ENCODE assay signal across 16 mouse cellular contexts in genomic region chr10:38973016-38973415, GRCm38 (mm10). TPM values are rescaled to one million over a fixed set of nuclear protein-coding genes. Genes with fewer than 3 reads are reported as not detected.
A peak's percentile ranks its signal among the peaks of the same experiment; 100 is the strongest.
DNase-seq lines count a peak whose midpoint lies in the region; ATAC-seq and TF ChIP-seq lines count a peak whose summit lies in the region.
"Had no signal": no experiment of that assay in that cellular context is flagged by ENCODE, and none has a peak within 500 bp of the region (broad histone marks: within the 10 kb centered on the region; RNA-seq: fewer than 3 reads in every experiment).

No protein-coding gene starts in this region.

- no peak for TF ChIP-seq POLR2A in cerebellum, adult 2 months (IDR thresholded peaks at IDR 0.05; ENCODE audit: borderline replicate concordance, insufficient read depth, low read length)

- H3K27ac ChIP-seq in hindbrain, embryonic 11.5 days (ENCODE audit: low read depth, low read length) = no peak overlapping the region
- H3K27ac ChIP-seq in hindbrain, postnatal 0 days = no peak overlapping the region
- H3K27ac ChIP-seq in cerebellum, adult 2 months (ENCODE audit: insufficient read depth, low read length) = no peak overlapping the region
- H3K27ac ChIP-seq: neural tube, embryonic 12.5 days had no signal

- 47% methylated on average over 4 of the region's 4 CpGs for WGBS in hindbrain, embryonic 11.5 days
- WGBS in hindbrain, postnatal 0 days = 51% methylated on average over 4 of the region's 4 CpGs
- 51% methylated on average over 4 of the region's 4 CpGs for WGBS in cerebellum, adult 2 months

- no peaks in the 10 kb centered on the region for H3K27me3 ChIP-seq in hindbrain, embryonic 11.5 days (ENCODE audit: control insufficient read depth, insufficient read depth, low read length)
- H3K27me3 ChIP-seq in hindbrain, postnatal 0 days (ENCODE audit: insufficient read depth, low read length) = no peaks in the 10 kb centered on the region
- no peaks in the 10 kb centered on the region for H3K27me3 ChIP-seq in cerebellum, adult 2 months (ENCODE audit: control insufficient read depth, insufficient read depth, low read length)
- H3K27me3 ChIP-seq: neural tube, embryonic 12.5 days had no signal

- no peak for ATAC-seq in hindbrain, embryonic 11.5 days (ENCODE audit: low FRiP score)
- ATAC-seq in hindbrain, postnatal 0 days = no peak
- ATAC-seq in megakaryocyte progenitor cell, adult 5-6 weeks (replicated peaks; ENCODE audit: poor library complexity) = no peak
- ATAC-seq: inflammation-experienced regulatory T-cells, adult 6 months; midbrain, embryonic 16.5 days had no signal

- no peak overlapping the region for H3K4me3 ChIP-seq in hindbrain, embryonic 11.5 days (ENCODE audit: low read depth, low read length)
- no peak overlapping the region for H3K4me3 ChIP-seq in hindbrain, postnatal 0 days (ENCODE audit: low read length)
- no peak overlapping the region for H3K4me3 ChIP-seq in cerebellum, adult 2 months (replicated peaks; ENCODE audit: insufficient read depth, low read depth, low read length)
- H3K4me3 ChIP-seq: forebrain, embryonic 10.5 days; neural tube, embryonic 12.5 days had no signal

- no peaks in the 10 kb centered on the region for H3K4me1 ChIP-seq in hindbrain, embryonic 11.5 days (replicated peaks; ENCODE audit: control insufficient read depth, insufficient read depth, low read length)
- no peaks in the 10 kb centered on the region for H3K4me1 ChIP-seq in hindbrain, postnatal 0 days (ENCODE audit: insufficient read depth, low read length)
- H3K4me1 ChIP-seq in cerebellum, adult 2 months (ENCODE audit: control insufficient read depth, insufficient read depth, low read length) = no peaks in the 10 kb centered on the region
- H3K4me1 ChIP-seq: forebrain, embryonic 10.5 days; neural tube, embryonic 12.5 days had no signal

- no peaks in the 10 kb centered on the region for H3K36me3 ChIP-seq in hindbrain, embryonic 11.5 days (ENCODE audit: control insufficient read depth, insufficient read depth, low read length)
- H3K36me3 ChIP-seq in hindbrain, postnatal 0 days (ENCODE audit: insufficient read depth, low read length) = no peaks in the 10 kb centered on the region
- H3K36me3 ChIP-seq: forebrain, embryonic 10.5 days; neural tube, embryonic 12.5 days had no signal

- H3K9me3 ChIP-seq in hindbrain, embryonic 11.5 days (ENCODE audit: control insufficient read depth, low read length) = no peaks in the 10 kb centered on the region
- H3K9me3 ChIP-seq in hindbrain, postnatal 0 days (ENCODE audit: low read length) = no peaks in the 10 kb centered on the region
- H3K9me3 ChIP-seq: forebrain, embryonic 10.5 days; neural tube, embryonic 12.5 days had no signal

- peak; percentile 38 for DNase-seq in hindbrain, embryonic 11.5 days (ENCODE audit: low spot score)
- DNase-seq in hindbrain, postnatal 0 days (ENCODE audit: low spot score) = no peak
- DNase-seq in 3T3-L1 (ENCODE audit: low read depth, low spot score) = peak; percentile 32
- peak; percentile 52 for DNase-seq in adipocyte (ENCODE audit: low spot score)
- DNase-seq in fibroblast of lung, adult 2 months (ENCODE audit: low read depth) = peak; percentile 81
- DNase-seq in cerebellum, adult 2 months = no peak
- no peak for DNase-seq in layer of hippocampus, adult 18-20 months (ENCODE audit: low spot score in 2 of 2)
- DNase-seq: adrenal gland, adult 8-10 months; cerebellum, postnatal 14 days; lung, postnatal 14 days; thymus, adult 2 months had no signal

- H3K4me2 ChIP-seq in hindbrain, embryonic 11.5 days (replicated peaks; ENCODE audit: low read depth, low read length) = no peak overlapping the region
- no peak overlapping the region for H3K4me2 ChIP-seq in hindbrain, postnatal 0 days (ENCODE audit: low read depth, low read length)
- H3K4me2 ChIP-seq: neural tube, embryonic 12.5 days had no signal

- no peak for TF ChIP-seq CTCF in hindbrain, postnatal 0 days (IDR thresholded peaks at IDR 0.05; ENCODE audit: low read depth)
- no peak for TF ChIP-seq CTCF in cerebellum, adult 2 months (IDR thresholded peaks at IDR 0.05; ENCODE audit: borderline replicate concordance, insufficient read depth, low read depth, low read length)

- H3K9ac ChIP-seq in hindbrain, embryonic 11.5 days (ENCODE audit: low read depth, low read length) = no peak overlapping the region
- H3K9ac ChIP-seq in hindbrain, postnatal 0 days (replicated peaks; ENCODE audit: low read length) = no peak overlapping the region
- H3K9ac ChIP-seq: neural tube, embryonic 12.5 days had no signal

RNA-seq across cellular contexts. Expression of gene Lama4, which starts 7.7 kb away (rescaled TPM):
- 18.3 and 20.2 TPM in 2 replicates for polyA plus RNA-seq in hindbrain, embryonic 11.5 days (2014; fragmentation: Nextera tagmentation; extraction: Ambion mirVana)
- total RNA-seq in hindbrain, postnatal 0 days (2014; rRNA removed) = 19.9 and 31.9 TPM in 2 replicates
- 13.6 and 16.7 TPM in 2 replicates for polyA plus RNA-seq in hindbrain, postnatal 0 days (2015; fragmentation: Nextera tagmentation; extraction: Ambion mirVana)
- not detected in 2 replicates for total RNA-seq in megakaryocyte progenitor cell, adult 5-6 weeks (2015)
- total RNA-seq in megakaryocyte progenitor cell, adult 5-6 weeks (2017) = not detected in 2 replicates
- 2.1 and 3.2 TPM in 2 replicates for polyA plus RNA-seq in cerebellum, adult 2 months (2012; rRNA removed)
- total RNA-seq in layer of hippocampus, adult 18-20 months (2021) = 1 to 10 TPM; 3.1 to 3.4 TPM
- polyA plus RNA-seq: inflammation-experienced regulatory T-cells, adult 6 months had no signal

Comparison
In these comparisons a context has a peak if more than half of its experiments do, and no peak if none do; other contexts are left out.
1. DNase-seq: peak in hindbrain, embryonic 11.5 days (single experiment), 3T3-L1 (single experiment), adipocyte (single experiment) and fibroblast of lung, adult 2 months (single experiment); none in hindbrain, postnatal 0 days (single experiment), cerebellum, adult 2 months (0 of 2) and layer of hippocampus, adult 18-20 months (0 of 2).
2. RNA of gene Lama4, which starts 7.7 kb away (total RNA-seq): 19.9 to 31.9 TPM in hindbrain, postnatal 0 days and 3.1 to 3.4 TPM in layer of hippocampus, adult 18-20 months; not detected in megakaryocyte progenitor cell, adult 5-6 weeks; every median in the first group is over 4 times any median in the second.